Mouse (Mus musculus): Measurements from ENCODE around the gene Ap2a1. TPM values are rescaled to one million over a fixed set of nuclear protein-coding genes. Genes with fewer than 3 reads are reported as not detected.
A peak's percentile ranks its signal among the peaks of the same experiment; 100 is the strongest.

Gene Ap2a1
- total and polyA plus RNA-seq, 3 experiments: 86.3 to 119 (median 105) TPM

GRCm38 (mm10) chr7:44850789-44851624 is 78.3 kb downstream of the Ap2a1 start:
- DNase-seq: peak; percentile 46

Other genes with a start within 250 kb of the Ap2a1 start
Only the 30 nearest of the 31 such genes appear.
- not detected for gene Izumo2, start 220.8 kb downstream of the Ap2a1 start, total RNA-seq (2021)
- not detected in 2 replicates for gene Izumo2, start 220.8 kb downstream of the Ap2a1 start, polyA plus RNA-seq (2012; rRNA removed)
- gene Vrk3, start 181.1 kb downstream of the Ap2a1 start, total RNA-seq (2021): 10 to 100 TPM; 49.2 to 61.1 TPM
- gene Vrk3, start 181.1 kb downstream of the Ap2a1 start, polyA plus RNA-seq (2012; rRNA removed): 44.1 and 48.4 TPM in 2 replicates
- under 1 TPM; 0.41 to 0.43 TPM for gene Zfp473, start 178.4 kb downstream of the Ap2a1 start, total RNA-seq (2021)
- 0.01 and 0.07 TPM in 2 replicates for gene Zfp473, start 178.4 kb downstream of the Ap2a1 start, polyA plus RNA-seq (2012; rRNA removed)
- 10 to 100 TPM; 33.2 to 54.7 TPM for gene Nup62, start 113.4 kb downstream of the Ap2a1 start, total RNA-seq (2021)
- 83.6 and 92.2 TPM in 2 replicates for gene Nup62, start 113.4 kb downstream of the Ap2a1 start, polyA plus RNA-seq (2012; rRNA removed)
- 1 to 10 TPM; 1.6 to 1.8 TPM for gene Il4i1, start 113.1 kb downstream of the Ap2a1 start, total RNA-seq (2021)
- gene Il4i1, start 113.1 kb downstream of the Ap2a1 start, polyA plus RNA-seq (2012; rRNA removed): 2.6 and 3.0 TPM in 2 replicates
- 100 to 1,000 TPM; 136 to 166 TPM for gene Atf5, start 112.8 kb downstream of the Ap2a1 start, total RNA-seq (2021)
- 494 and 666 TPM in 2 replicates for gene Atf5, start 112.8 kb downstream of the Ap2a1 start, polyA plus RNA-seq (2012; rRNA removed)
- 100 to 1,000 TPM; 117 TPM for gene Akt1s1, start 80.5 kb downstream of the Ap2a1 start, total RNA-seq (2021)
- gene Akt1s1, start 80.5 kb downstream of the Ap2a1 start, polyA plus RNA-seq (2012; rRNA removed): 650 and 890 TPM in 2 replicates
- gene Tbc1d17, start 80.4 kb downstream of the Ap2a1 start, total RNA-seq (2021): 10 to 100 TPM; 51.0 to 72.6 TPM
- gene Tbc1d17, start 80.4 kb downstream of the Ap2a1 start, polyA plus RNA-seq (2012; rRNA removed): 180 and 223 TPM in 2 replicates
- 10 to 100 TPM; 36.3 to 42.8 TPM for gene Pnkp, start 72.4 kb downstream of the Ap2a1 start, total RNA-seq (2021)
- 79.5 and 90.0 TPM in 2 replicates for gene Pnkp, start 72.4 kb downstream of the Ap2a1 start, polyA plus RNA-seq (2012; rRNA removed)
- gene Ptov1, start 59.7 kb downstream of the Ap2a1 start, total RNA-seq (2021): 100 to 1,000 TPM; 227 TPM
- gene Ptov1, start 59.7 kb downstream of the Ap2a1 start, polyA plus RNA-seq (2012; rRNA removed): 492 and 493 TPM in 2 replicates
- gene Med25, start 36.8 kb downstream of the Ap2a1 start, total RNA-seq (2021): 100 to 1,000 TPM in 1 of 2 experiments, 10 to 100 TPM in 1; 80.8 to 105 TPM
- 635 and 723 TPM in 2 replicates for gene Med25, start 36.8 kb downstream of the Ap2a1 start, polyA plus RNA-seq (2012; rRNA removed)
- gene Fuz, start 33.4 kb downstream of the Ap2a1 start, total RNA-seq (2021): 10 to 100 TPM; 24.2 to 28.0 TPM
- gene Fuz, start 33.4 kb downstream of the Ap2a1 start, polyA plus RNA-seq (2012; rRNA removed): 203 and 213 TPM in 2 replicates
- gene Tsks, start 13.7 kb upstream of the Ap2a1 start, total RNA-seq (2021): not detected
- 0.13 and 0.31 TPM in 2 replicates for gene Tsks, start 13.7 kb upstream of the Ap2a1 start, polyA plus RNA-seq (2012; rRNA removed)
- gene Cpt1c, start 45.4 kb upstream of the Ap2a1 start, total RNA-seq (2021): 10 to 100 TPM in 1 of 2 experiments, 1 to 10 TPM in 1; 7.3 to 13.5 TPM
- gene Cpt1c, start 45.4 kb upstream of the Ap2a1 start, polyA plus RNA-seq (2012; rRNA removed): 29.6 and 37.5 TPM in 2 replicates
- gene Prmt1, start 57.1 kb upstream of the Ap2a1 start, total RNA-seq (2021): 100 to 1,000 TPM; 166 to 234 TPM
- gene Prmt1, start 57.1 kb upstream of the Ap2a1 start, polyA plus RNA-seq (2012; rRNA removed): 101 and 122 TPM in 2 replicates
- 100 to 1,000 TPM; 105 to 130 TPM for gene Irf3, start 68.2 kb upstream of the Ap2a1 start, total RNA-seq (2021)
- 93.3 and 98.1 TPM in 2 replicates for gene Irf3, start 68.2 kb upstream of the Ap2a1 start, polyA plus RNA-seq (2012; rRNA removed)
- 10 to 100 TPM; 20.1 to 20.3 TPM for gene Bcl2l12, start 69.2 kb upstream of the Ap2a1 start, total RNA-seq (2021)
- gene Bcl2l12, start 69.2 kb upstream of the Ap2a1 start, polyA plus RNA-seq (2012; rRNA removed): 40.4 and 50.3 TPM in 2 replicates
- 10 to 100 TPM; 72.0 to 83.7 TPM for gene Scaf1, start 86.9 kb upstream of the Ap2a1 start, total RNA-seq (2021)
- gene Scaf1, start 86.9 kb upstream of the Ap2a1 start, polyA plus RNA-seq (2012; rRNA removed): 117 and 121 TPM in 2 replicates
- gene Rras, start 88.5 kb upstream of the Ap2a1 start, total RNA-seq (2021): 100 to 1,000 TPM in 1 of 2 experiments, 10 to 100 TPM in 1; 93.7 to 118 TPM
- gene Rras, start 88.5 kb upstream of the Ap2a1 start, polyA plus RNA-seq (2012; rRNA removed): 161 and 176 TPM in 2 replicates
- 10 to 100 TPM; 40.2 to 49.7 TPM for gene Prr12, start 123.4 kb upstream of the Ap2a1 start, total RNA-seq (2021)
- 17.7 and 21.3 TPM in 2 replicates for gene Prr12, start 123.4 kb upstream of the Ap2a1 start, polyA plus RNA-seq (2012; rRNA removed)
- gene Nosip, start 132.9 kb upstream of the Ap2a1 start, total RNA-seq (2021): 10 to 100 TPM; 40.2 to 58.1 TPM
- gene Nosip, start 132.9 kb upstream of the Ap2a1 start, polyA plus RNA-seq (2012; rRNA removed): 89.9 and 97.9 TPM in 2 replicates
- 10 to 100 TPM; 20.9 to 21.9 TPM for gene Prrg2, start 133.2 kb upstream of the Ap2a1 start, total RNA-seq (2021)
- 70.3 and 85.2 TPM in 2 replicates for gene Prrg2, start 133.2 kb upstream of the Ap2a1 start, polyA plus RNA-seq (2012; rRNA removed)
- 10 to 100 TPM; 26.5 to 50.3 TPM for gene Rcn3, start 162.7 kb upstream of the Ap2a1 start, total RNA-seq (2021)
- 93.3 and 104 TPM in 2 replicates for gene Rcn3, start 162.7 kb upstream of the Ap2a1 start, polyA plus RNA-seq (2012; rRNA removed)
- 100 to 1,000 TPM in 1 of 2 experiments, 10 to 100 TPM in 1; 84.8 to 154 TPM for gene Fcgrt, start 174.4 kb upstream of the Ap2a1 start, total RNA-seq (2021)
- gene Fcgrt, start 174.4 kb upstream of the Ap2a1 start, polyA plus RNA-seq (2012; rRNA removed): 186 and 187 TPM in 2 replicates
- 1,000 to 10,000 TPM; 1,290 to 1,478 TPM for gene Rps11, start 194.9 kb upstream of the Ap2a1 start, total RNA-seq (2021)
- gene Rps11, start 194.9 kb upstream of the Ap2a1 start, polyA plus RNA-seq (2012; rRNA removed): 60.0 and 80.0 TPM in 2 replicates
- gene Rpl13a, start 199.3 kb upstream of the Ap2a1 start, total RNA-seq (2021): 1,000 to 10,000 TPM; 1,285 to 1,750 TPM
- gene Rpl13a, start 199.3 kb upstream of the Ap2a1 start, polyA plus RNA-seq (2012; rRNA removed): 476 and 515 TPM in 2 replicates
- not detected for gene Gm45713, start 206.7 kb upstream of the Ap2a1 start, total RNA-seq (2021)
- 6.3 and 7.4 TPM in 2 replicates for gene Gm45713, start 206.7 kb upstream of the Ap2a1 start, polyA plus RNA-seq (2012; rRNA removed)
- 10 to 100 TPM; 20.5 to 25.3 TPM for gene Flt3l, start 206.9 kb upstream of the Ap2a1 start, total RNA-seq (2021)
- 122 TPM in 2 replicates for gene Flt3l, start 206.9 kb upstream of the Ap2a1 start, polyA plus RNA-seq (2012; rRNA removed)
- gene Pih1d1, start 224.8 kb upstream of the Ap2a1 start, total RNA-seq (2021): 10 to 100 TPM; 52.2 to 69.2 TPM
- gene Pih1d1, start 224.8 kb upstream of the Ap2a1 start, polyA plus RNA-seq (2012; rRNA removed): 46.1 and 50.8 TPM in 2 replicates
- 10 to 100 TPM; 81.3 to 92.6 TPM for gene Aldh16a1, start 225.1 kb upstream of the Ap2a1 start, total RNA-seq (2021)
- 84.4 and 86.6 TPM in 2 replicates for gene Aldh16a1, start 225.1 kb upstream of the Ap2a1 start, polyA plus RNA-seq (2012; rRNA removed)

Measured in adrenal gland, adult 2 months (tissue).